Mouse (Mus musculus): ENCODE measurements at regions not wholly inside any gene's neighbourhood (a gene's known extent, or its start where the extent isn't known, plus 50 kb on each side); places are given as distances from the start of the nearest gene placed in this dataset.
A peak's percentile ranks its signal among the peaks of the same experiment; 100 is the strongest.

DNA sequence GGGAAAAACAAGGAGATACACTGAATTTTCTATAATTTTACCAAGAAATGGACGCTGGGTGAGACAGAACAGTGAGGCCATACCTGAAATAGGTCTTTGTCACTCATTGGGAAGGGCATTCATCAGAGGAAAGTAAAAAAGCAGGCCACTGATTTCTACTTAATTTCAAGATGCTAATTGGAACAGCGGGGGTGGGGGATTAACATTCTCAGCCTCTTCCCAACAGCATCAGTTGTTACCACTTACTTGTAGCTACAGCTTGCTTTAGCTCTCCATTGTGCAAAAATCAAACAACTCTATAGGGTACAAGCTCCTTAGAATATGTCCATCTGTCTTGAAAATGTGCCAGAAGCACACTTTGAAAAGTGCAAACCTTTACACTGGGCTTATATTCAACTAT lies 580.2 kb downstream of the Psat1 start:
- H3K27me3 ChIP-seq (ENCODE audit: poor library complexity, severe bottlenecking): no peaks in the 10 kb centered on the region
- no peak overlapping the region for H3K27ac ChIP-seq
- WGBS: 16% methylated on average over 2 of the region's 2 CpGs

DNA sequence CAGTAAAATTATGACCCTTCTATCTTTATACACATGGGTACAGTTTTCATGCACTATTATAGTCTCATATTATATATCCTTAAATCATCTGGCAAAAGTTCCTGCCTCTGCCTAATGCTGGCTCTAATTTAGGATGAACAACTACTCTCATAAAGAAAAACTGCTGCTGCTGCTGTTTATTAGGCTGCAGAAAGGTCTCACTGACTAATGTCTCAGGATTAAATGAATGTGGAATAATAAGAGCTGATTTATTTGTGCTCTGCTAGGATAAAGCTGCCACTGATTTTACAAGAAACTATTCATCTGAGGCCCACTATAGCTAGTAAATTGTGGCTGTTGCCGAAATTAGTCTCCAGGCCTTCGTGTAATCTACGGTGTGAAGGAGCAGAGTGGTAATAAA lies 590.0 kb downstream of the Psat1 start:
- H3K4me1 ChIP-seq: no peaks in the 10 kb centered on the region
- 91% methylated on average over 3 of the region's 3 CpGs for WGBS
- no peaks in the 10 kb centered on the region for H3K27me3 ChIP-seq (ENCODE audit: poor library complexity, severe bottlenecking)
- H3K9me3 ChIP-seq: no peaks in the 10 kb centered on the region
- no peaks in the 10 kb centered on the region for H3K36me3 ChIP-seq (replicated peaks)
- DNase-seq (ENCODE audit: extremely low spot score, low spot score): no peak
- no peak overlapping the region for H3K4me3 ChIP-seq
- H3K27ac ChIP-seq: no peak overlapping the region

More for the DNA sequence above, 580.2 kb downstream of the Psat1 start:
- Histone ChIP-seq H3K4me1 (peaks cover 11% of the 10 kb centered on the region), H3K9me3 (no peaks in the 10 kb centered on the region; the same call in 1 of the 2 replicates), H3K4me3 (no peak overlapping the region), H3K36me3 (replicated peaks) (no peaks in the 10 kb centered on the region)
- DNase-seq (ENCODE audit: extremely low spot score, low spot score): peak; percentile 24

DNA sequence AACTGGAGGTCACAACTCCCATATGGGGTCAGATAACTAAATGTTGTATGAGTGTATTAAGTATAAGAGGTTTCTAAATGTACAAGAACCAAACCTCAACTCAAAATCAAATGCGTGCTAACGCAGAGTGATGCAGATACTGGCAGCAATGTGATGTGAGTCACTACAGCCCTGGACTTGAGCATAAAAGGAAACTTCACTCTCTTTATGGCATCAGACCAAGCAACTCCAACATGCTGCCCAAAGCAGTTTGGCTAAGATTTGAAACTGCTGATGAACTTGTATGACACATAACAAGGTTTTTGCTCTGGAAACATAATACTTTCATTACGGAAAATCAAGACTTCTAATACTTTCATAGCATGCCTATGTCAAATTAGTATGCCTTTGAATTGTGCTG lies 598.8 kb downstream of the Psat1 start:
- WGBS: 96% methylated on average over 3 of the region's 3 CpGs
- no peaks in the 10 kb centered on the region for H3K36me3 ChIP-seq (replicated peaks)
- H3K9me3 ChIP-seq: no peaks in the 10 kb centered on the region
- no peaks in the 10 kb centered on the region for H3K4me1 ChIP-seq
- no peaks in the 10 kb centered on the region for H3K27me3 ChIP-seq (ENCODE audit: poor library complexity, severe bottlenecking)
- DNase-seq (ENCODE audit: extremely low spot score, low spot score): no peak
- H3K4me3 ChIP-seq: no peak overlapping the region
- H3K27ac ChIP-seq: no peak overlapping the region

DNA sequence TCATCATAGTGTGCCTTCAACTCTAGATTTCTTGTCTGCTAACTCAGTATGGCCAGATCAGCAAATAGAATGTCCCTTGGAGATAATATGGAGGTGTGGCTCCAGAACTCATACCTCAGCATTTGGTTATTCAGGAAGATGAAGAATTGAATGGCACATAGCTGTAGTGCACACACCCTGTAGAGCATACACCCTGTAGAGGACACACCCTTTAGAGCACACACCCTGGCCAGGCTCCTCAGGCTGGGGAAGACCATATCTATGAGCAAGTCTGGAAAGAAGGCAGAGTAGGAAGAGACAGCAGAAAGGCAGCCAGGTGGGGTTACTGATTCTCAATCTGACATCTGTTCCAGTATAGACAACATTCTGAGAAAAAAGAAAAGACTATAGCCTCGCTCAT lies 604.9 kb downstream of the Psat1 start:
- Histone ChIP-seq H3K9me3 (no peaks in the 10 kb centered on the region), H3K27ac (no peak overlapping the region), H3K4me1 (peaks cover 24% of the 10 kb centered on the region), H3K4me3 (no peak overlapping the region), H3K27me3 (ENCODE audit: poor library complexity, severe bottlenecking) (no peaks in the 10 kb centered on the region; the same call in 1 of the 2 replicates), H3K36me3 (replicated peaks) (no peaks in the 10 kb centered on the region)
- 87% methylated on average over 1 of the region's 1 CpGs for WGBS
- DNase-seq (ENCODE audit: extremely low spot score, low spot score): no peak

DNA sequence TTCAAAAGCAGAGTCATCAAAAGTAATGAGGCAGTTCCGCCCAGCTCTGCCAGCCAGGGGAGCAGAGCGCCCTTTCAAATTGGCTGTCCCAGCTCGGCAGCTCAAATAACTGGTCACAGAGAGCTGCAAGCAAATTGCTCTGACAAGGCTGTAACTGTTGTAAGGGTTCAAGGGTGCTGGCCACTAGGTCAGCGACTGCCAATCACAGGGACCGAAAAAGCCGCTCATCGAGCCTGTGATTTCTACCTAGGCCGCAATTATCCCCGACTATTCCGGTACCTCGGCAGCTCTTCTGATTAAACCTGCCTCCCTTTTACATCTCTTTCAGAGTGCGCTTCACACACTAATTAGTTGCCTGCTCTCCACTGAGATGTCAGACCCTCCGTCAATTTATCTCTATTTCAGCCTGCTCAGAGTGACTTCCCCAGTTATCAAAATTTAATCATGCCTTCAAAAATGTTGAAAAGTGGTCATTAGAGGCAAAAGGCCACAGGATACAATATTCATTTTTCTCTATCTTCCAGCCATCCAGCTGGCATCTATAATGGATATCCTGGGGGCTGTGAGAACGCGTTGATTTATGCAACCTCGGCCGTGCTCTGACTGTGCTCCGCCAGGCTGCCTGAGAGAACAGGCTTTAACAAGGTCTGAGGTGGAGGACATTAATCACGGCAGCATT lies 606.7 kb downstream of the Psat1 start:
- 46% methylated on average over 19 of the region's 19 CpGs for WGBS
- peak; percentile 37 for DNase-seq (ENCODE audit: extremely low spot score, low spot score)

DNA sequence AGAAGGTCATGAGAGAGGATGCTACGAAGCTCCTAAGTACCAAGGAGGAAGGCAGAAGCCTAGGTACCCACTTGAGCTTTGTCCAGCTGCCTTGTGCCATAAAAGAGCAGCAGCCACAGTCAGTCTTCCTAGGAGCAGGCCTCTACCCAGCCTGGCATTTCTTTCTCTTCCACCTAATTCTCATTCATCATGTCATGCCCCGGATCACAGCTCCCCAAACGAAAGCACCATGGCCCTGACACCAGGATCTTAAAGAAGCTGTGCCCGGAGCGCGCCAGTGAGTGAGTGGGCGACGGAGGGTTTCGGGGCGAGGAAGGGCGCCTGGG lies 607.2 kb downstream of the Psat1 start:
- Histone ChIP-seq H3K9me3 (no peaks in the 10 kb centered on the region), H3K36me3 (replicated peaks) (no peaks in the 10 kb centered on the region), H3K27me3 (ENCODE audit: poor library complexity, severe bottlenecking) (no peaks in the 10 kb centered on the region; the same call in 1 of the 2 replicates), H3K27ac (peak overlapping the region; percentile 74), H3K4me3 (no peak overlapping the region), H3K4me1 (peaks cover 24% of the 10 kb centered on the region)
- 67% methylated on average over 11 of the region's 11 CpGs for WGBS
- DNase-seq (ENCODE audit: extremely low spot score, low spot score): no peak

More for the DNA sequence above, 606.7 kb downstream of the Psat1 start:
- Histone ChIP-seq H3K27ac (peak overlapping the region; percentile 74), H3K36me3 (replicated peaks) (no peaks in the 10 kb centered on the region), H3K9me3 (no peaks in the 10 kb centered on the region), H3K4me3 (no peak overlapping the region), H3K27me3 (ENCODE audit: poor library complexity, severe bottlenecking) (no peaks in the 10 kb centered on the region; the same call in 1 of the 2 replicates), H3K4me1 (peaks cover 24% of the 10 kb centered on the region)

DNA sequence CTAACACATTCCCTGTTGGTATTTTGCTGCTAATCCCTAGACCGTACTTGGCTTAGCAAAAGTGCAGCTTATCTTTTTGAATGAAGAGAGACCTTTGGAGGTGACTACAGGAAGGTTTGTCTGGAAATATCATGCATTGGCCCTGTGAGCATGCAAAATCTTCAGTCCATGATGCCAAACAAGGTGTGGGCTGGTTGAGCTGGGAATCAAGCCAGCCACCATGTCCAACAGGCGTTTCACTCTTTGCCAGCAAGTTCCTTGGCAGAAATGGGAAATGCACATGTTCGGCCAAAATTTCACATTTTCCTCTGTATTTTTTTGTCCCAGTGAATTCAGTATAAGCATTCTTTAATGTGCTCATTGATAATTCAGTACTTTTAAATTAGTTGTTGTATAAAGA lies 617.0 kb downstream of the Psat1 start:
- peaks cover 13% of the 10 kb centered on the region; the same call in 1 of the 2 replicates for H3K27me3 ChIP-seq (ENCODE audit: poor library complexity, severe bottlenecking)
- H3K36me3 ChIP-seq (replicated peaks): no peaks in the 10 kb centered on the region
- no peak for DNase-seq (ENCODE audit: extremely low spot score, low spot score)
- H3K27ac ChIP-seq: no peak overlapping the region
- H3K4me3 ChIP-seq: no peak overlapping the region
- no peaks in the 10 kb centered on the region for H3K9me3 ChIP-seq
- peaks cover 6% of the 10 kb centered on the region; the same call in 1 of the 2 replicates for H3K4me1 ChIP-seq
- 92% methylated on average over 3 of the region's 3 CpGs for WGBS

DNA sequence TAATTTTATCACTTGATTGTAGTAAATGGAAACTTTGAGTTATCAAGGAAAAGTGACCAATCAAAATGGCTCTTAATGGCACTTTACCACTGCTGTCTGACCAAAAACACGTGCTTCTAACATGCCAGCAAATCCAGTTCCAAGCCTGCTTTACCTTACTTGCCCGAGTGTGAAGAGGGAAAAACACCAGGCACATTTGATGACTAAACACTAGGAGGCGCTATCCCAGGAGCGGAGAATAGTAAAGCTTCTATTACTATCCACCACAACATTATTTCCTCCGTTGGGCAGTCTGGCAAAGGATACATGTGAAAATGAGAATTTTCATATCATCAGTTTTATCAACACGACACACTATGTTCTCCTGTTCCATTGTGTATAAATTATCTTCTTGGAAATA lies 647.7 kb downstream of the Psat1 start:
- no peak overlapping the region for H3K27ac ChIP-seq
- WGBS: 46% methylated on average over 6 of the region's 6 CpGs
- H3K4me3 ChIP-seq: no peak overlapping the region
- H3K27me3 ChIP-seq (ENCODE audit: poor library complexity, severe bottlenecking): no peaks in the 10 kb centered on the region; the same call in 1 of the 2 replicates
- no peak for DNase-seq (ENCODE audit: extremely low spot score, low spot score)
- no peaks in the 10 kb centered on the region for H3K9me3 ChIP-seq
- no peaks in the 10 kb centered on the region for H3K36me3 ChIP-seq (replicated peaks)
- H3K4me1 ChIP-seq: no peaks in the 10 kb centered on the region

DNA sequence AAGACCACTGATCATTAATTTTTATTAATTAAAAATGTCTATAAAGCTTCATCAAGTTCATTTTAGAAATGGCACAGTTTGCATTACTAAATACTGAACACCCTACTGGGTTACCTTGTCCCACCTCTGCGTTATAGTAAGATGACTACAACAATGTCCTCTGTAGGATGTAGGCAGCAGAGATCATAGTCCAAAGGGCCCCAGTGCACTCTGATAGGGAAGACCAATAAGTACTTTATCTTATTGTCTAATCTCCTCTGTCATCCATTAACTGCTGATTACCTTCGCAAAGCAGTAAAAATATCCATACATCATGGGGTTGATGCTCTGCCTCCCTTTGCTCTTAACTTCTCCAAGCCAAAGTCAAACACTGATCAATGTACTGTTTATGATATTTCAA lies 662.1 kb downstream of the Psat1 start:
- Histone ChIP-seq H3K4me3 (no peak overlapping the region), H3K36me3 (replicated peaks) (no peaks in the 10 kb centered on the region), H3K27me3 (ENCODE audit: poor library complexity, severe bottlenecking) (no peaks in the 10 kb centered on the region), H3K27ac (no peak overlapping the region), H3K9me3 (no peaks in the 10 kb centered on the region), H3K4me1 (no peaks in the 10 kb centered on the region)
- 89% methylated on average over 2 of the region's 2 CpGs for WGBS
- no peak for DNase-seq (ENCODE audit: extremely low spot score, low spot score)

DNA sequence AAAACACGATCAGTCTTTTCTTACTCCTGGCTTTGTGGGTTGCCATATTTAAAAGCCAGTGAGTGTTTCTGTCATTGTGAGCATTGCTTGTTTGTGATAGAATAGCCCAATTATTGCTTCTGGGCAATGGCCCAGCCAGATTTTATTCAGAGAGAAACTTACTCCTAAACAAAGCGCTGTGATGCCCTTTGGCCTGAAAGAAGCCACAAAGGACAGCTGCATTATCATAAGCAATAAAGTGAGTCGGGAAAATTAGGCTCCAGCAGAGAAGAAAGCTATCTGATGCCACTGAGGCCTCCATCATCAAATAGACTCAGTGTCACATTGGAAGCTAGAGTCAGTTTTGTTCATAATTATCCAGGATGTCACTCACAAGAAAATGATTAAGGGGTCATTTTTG lies 644.9 kb upstream of the Tle4 start:
- WGBS: 62% methylated on average over 3 of the region's 3 CpGs
- no peak for DNase-seq (ENCODE audit: extremely low spot score, low spot score)

DNA sequence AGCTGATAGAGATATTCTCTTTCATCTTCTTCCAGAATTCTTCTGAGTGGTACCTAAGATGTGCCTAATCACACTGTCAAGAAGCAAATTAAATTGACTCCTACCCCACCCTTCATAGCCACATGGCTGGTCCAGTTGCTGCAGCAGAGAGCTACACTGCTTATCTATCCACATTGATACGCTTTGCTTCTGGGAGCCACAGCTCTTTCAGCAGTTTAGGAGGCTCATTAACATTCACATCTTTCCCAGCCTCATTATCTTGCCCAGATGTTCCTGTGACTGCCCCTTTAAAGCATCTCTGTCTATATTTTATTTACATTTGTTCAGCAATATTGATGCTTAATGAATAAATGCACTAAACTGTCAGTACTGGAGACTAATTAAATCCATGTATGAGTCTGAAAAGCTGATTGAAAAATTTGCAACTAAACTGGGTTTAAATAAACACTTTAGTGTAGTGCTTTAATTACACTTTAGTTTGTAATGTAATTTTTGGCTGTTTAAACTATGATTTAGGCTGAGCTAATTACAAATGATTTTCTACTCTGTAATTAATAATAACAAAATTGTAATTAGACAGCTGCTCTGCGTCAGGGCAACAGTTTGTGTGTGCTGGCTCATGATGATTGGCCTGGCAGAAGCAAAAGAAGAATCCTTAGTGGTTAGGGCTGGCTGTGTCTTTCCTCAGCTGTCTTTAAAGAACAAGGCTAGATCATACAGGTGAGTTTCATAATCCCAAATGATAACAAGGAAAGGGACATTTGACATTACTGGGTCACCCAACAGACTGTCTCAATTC lies 632.5 kb upstream of the Tle4 start:
- Histone ChIP-seq H3K27me3 (ENCODE audit: poor library complexity, severe bottlenecking) (no peaks in the 10 kb centered on the region), H3K4me3 (no peak overlapping the region), H3K27ac (no peak overlapping the region), H3K4me1 (peaks cover 8% of the 10 kb centered on the region; the same call in 1 of the 2 replicates), H3K36me3 (replicated peaks) (no peaks in the 10 kb centered on the region), H3K9me3 (peaks cover 3% of the 10 kb centered on the region; the same call in 1 of the 2 replicates)
- DNase-seq (ENCODE audit: extremely low spot score, low spot score): no peak
- 70% methylated on average over 2 of the region's 2 CpGs for WGBS

More for the DNA sequence above, 644.9 kb upstream of the Tle4 start:
- Histone ChIP-seq H3K4me3 (no peak overlapping the region), H3K36me3 (replicated peaks) (no peaks in the 10 kb centered on the region), H3K4me1 (0 out of 2 replicates have a peak, but pooled peaks cover 3% of the 10 kb centered on the region), H3K27me3 (ENCODE audit: poor library complexity, severe bottlenecking) (no peaks in the 10 kb centered on the region), H3K9me3 (no peaks in the 10 kb centered on the region), H3K27ac (no peak overlapping the region)

DNA sequence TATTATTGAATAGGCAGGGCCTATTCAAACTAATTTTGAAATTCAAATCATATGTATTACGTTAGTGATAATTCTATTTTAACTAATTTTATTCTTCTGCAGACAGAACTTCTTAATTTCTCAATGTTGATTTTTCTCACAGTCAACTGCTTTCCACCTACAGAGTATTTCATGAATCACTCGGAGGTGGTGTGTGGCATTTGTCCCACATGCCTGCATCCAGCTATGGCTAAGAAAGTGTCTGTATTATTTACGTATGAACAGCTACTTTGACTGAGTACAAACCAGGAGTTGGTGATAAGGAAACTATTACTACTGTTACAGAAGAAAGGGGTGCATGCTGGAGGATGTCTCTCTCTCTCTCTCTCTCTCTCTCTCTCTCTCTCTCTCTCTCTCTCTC lies 619.5 kb upstream of the Tle4 start:
- DNase-seq (ENCODE audit: extremely low spot score, low spot score): no peak
- no peaks in the 10 kb centered on the region for H3K36me3 ChIP-seq (replicated peaks)
- H3K4me3 ChIP-seq: no peak overlapping the region
- H3K27me3 ChIP-seq (ENCODE audit: poor library complexity, severe bottlenecking): no peaks in the 10 kb centered on the region
- no peak overlapping the region for H3K27ac ChIP-seq
- no peaks in the 10 kb centered on the region for H3K9me3 ChIP-seq
- H3K4me1 ChIP-seq: peaks cover 9% of the 10 kb centered on the region
- WGBS: 85% methylated on average over 3 of the region's 3 CpGs

DNA sequence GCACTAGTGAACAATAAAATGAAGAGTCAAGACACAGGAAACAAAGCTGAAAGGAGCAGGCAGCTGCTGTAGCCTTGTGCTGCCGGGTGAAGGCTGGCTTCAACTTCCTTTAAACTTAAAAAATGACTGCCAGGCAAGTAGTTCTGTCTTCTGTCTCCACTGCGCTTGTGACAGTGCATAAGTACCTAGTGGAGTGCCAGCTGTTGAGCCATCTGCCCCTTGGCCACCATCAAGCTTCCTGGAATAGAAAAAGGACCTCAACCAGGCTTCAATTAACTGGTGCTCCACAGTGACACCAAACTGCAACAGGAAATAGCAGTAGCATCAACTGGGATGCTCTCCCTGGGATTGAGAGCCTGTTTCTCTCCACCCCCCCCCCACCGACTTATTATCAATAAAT lies 616.8 kb upstream of the Tle4 start:
- Histone ChIP-seq H3K4me1 (peaks cover 9% of the 10 kb centered on the region), H3K27me3 (ENCODE audit: poor library complexity, severe bottlenecking) (no peaks in the 10 kb centered on the region), H3K9me3 (no peaks in the 10 kb centered on the region), H3K36me3 (replicated peaks) (no peaks in the 10 kb centered on the region), H3K4me3 (no peak overlapping the region), H3K27ac (no peak overlapping the region)
- 85% methylated on average over 3 of the region's 3 CpGs for WGBS
- no peak for DNase-seq (ENCODE audit: extremely low spot score, low spot score)
